Mouse (Mus musculus): ENCODE measurements around the gene Sipa1l3. TPM values are rescaled to one million over a fixed set of nuclear protein-coding genes. Genes with fewer than 3 reads are reported as not detected.
A peak's percentile ranks its signal among the peaks of the same experiment; 100 is the strongest.

Sipa1l3 gene
- polyA plus RNA-seq, 1 experiment, result 29.4 TPM

- H3K9me3 ChIP-seq (replicated peaks; ENCODE audit: control insufficient read depth, insufficient read depth, low read length, poor library complexity, severe bottlenecking), result no peaks in the 10 kb centered on the region
- TF ChIP-seq EP300 (IDR thresholded peaks at IDR 0.05; ENCODE audit: insufficient read depth, low read depth, low read length) (no peak), POLR2A (IDR thresholded peaks at IDR 0.05; ENCODE audit: insufficient read depth, low read length) (no peak), CTCF (IDR thresholded peaks at IDR 0.05; ENCODE audit: low read depth, low read length) (no peak)
- no peak overlapping the region for H3K4me3 ChIP-seq (ENCODE audit: low read depth, low read length)
- H3K9ac ChIP-seq (ENCODE audit: low read depth, poor library complexity, severe bottlenecking), result peak overlapping the region; percentile 25; the same call in 1 of the 2 replicates
- H3K27me3 ChIP-seq (ENCODE audit: control insufficient read depth, insufficient read depth, low read length, poor library complexity, severe bottlenecking), result no peaks in the 10 kb centered on the region
- no peak overlapping the region for H3K27ac ChIP-seq (ENCODE audit: insufficient read depth, low read length)
- H3K4me1 ChIP-seq (ENCODE audit: control insufficient read depth, insufficient read depth, low read length), result peaks cover 10% of the 10 kb centered on the region
- H3K36me3 ChIP-seq (ENCODE audit: control insufficient read depth, insufficient read depth, low read length, poor library complexity, severe bottlenecking), result no peaks in the 10 kb centered on the region
Measured at GRCm38 (mm10) chr7:29504683-29505290, 13.7 kb downstream of the Sipa1l3 start.

- TF ChIP-seq POLR2A (IDR thresholded peaks at IDR 0.05; ENCODE audit: insufficient read depth, low read length), result no peak
- TF ChIP-seq EP300 (IDR thresholded peaks at IDR 0.05; ENCODE audit: insufficient read depth, low read depth, low read length), result no peak
- TF ChIP-seq CTCF (IDR thresholded peaks at IDR 0.05; ENCODE audit: low read depth, low read length), result no peak
- no peaks in the 10 kb centered on the region for H3K36me3 ChIP-seq (ENCODE audit: control insufficient read depth, insufficient read depth, low read length, poor library complexity, severe bottlenecking)
- H3K9ac ChIP-seq (ENCODE audit: low read depth, poor library complexity, severe bottlenecking), result no peak overlapping the region
- no peaks in the 10 kb centered on the region for H3K27me3 ChIP-seq (ENCODE audit: control insufficient read depth, insufficient read depth, low read length, poor library complexity, severe bottlenecking)
- peaks cover 5% of the 10 kb centered on the region for H3K4me1 ChIP-seq (ENCODE audit: control insufficient read depth, insufficient read depth, low read length)
- no peak overlapping the region for H3K27ac ChIP-seq (ENCODE audit: insufficient read depth, low read length)
- no peak overlapping the region for H3K4me3 ChIP-seq (ENCODE audit: low read depth, low read length)
- H3K9me3 ChIP-seq (replicated peaks; ENCODE audit: control insufficient read depth, insufficient read depth, low read length, poor library complexity, severe bottlenecking), result no peaks in the 10 kb centered on the region
Measured at GRCm38 (mm10) chr7:29503616-29504015, 14.8 kb downstream of the Sipa1l3 start.

GRCm38 (mm10) chr7:29501214-29501613 lies 17.2 kb downstream of the Sipa1l3 start:
- no peak for TF ChIP-seq CTCF (IDR thresholded peaks at IDR 0.05; ENCODE audit: low read depth, low read length)
- no peak for TF ChIP-seq EP300 (IDR thresholded peaks at IDR 0.05; ENCODE audit: insufficient read depth, low read depth, low read length)
- TF ChIP-seq POLR2A (IDR thresholded peaks at IDR 0.05; ENCODE audit: insufficient read depth, low read length), result no peak
- no peak overlapping the region for H3K27ac ChIP-seq (ENCODE audit: insufficient read depth, low read length)
- H3K9ac ChIP-seq (ENCODE audit: low read depth, poor library complexity, severe bottlenecking), result no peak overlapping the region
- peaks cover 8% of the 10 kb centered on the region for H3K4me1 ChIP-seq (ENCODE audit: control insufficient read depth, insufficient read depth, low read length)
- no peaks in the 10 kb centered on the region for H3K36me3 ChIP-seq (ENCODE audit: control insufficient read depth, insufficient read depth, low read length, poor library complexity, severe bottlenecking)
- H3K4me3 ChIP-seq (ENCODE audit: low read depth, low read length), result no peak overlapping the region
- no peaks in the 10 kb centered on the region for H3K9me3 ChIP-seq (replicated peaks; ENCODE audit: control insufficient read depth, insufficient read depth, low read length, poor library complexity, severe bottlenecking)
- H3K27me3 ChIP-seq (ENCODE audit: control insufficient read depth, insufficient read depth, low read length, poor library complexity, severe bottlenecking), result no peaks in the 10 kb centered on the region

GRCm38 (mm10) chr7:29499071-29499470 lies 19.4 kb downstream of the Sipa1l3 start:
- Histone ChIP-seq H3K9me3 (replicated peaks; ENCODE audit: control insufficient read depth, insufficient read depth, low read length, poor library complexity, severe bottlenecking) (no peaks in the 10 kb centered on the region), H3K9ac (ENCODE audit: low read depth, poor library complexity, severe bottlenecking) (no peak overlapping the region), H3K27me3 (ENCODE audit: control insufficient read depth, insufficient read depth, low read length, poor library complexity, severe bottlenecking) (no peaks in the 10 kb centered on the region), H3K4me3 (ENCODE audit: low read depth, low read length) (no peak overlapping the region), H3K4me1 (ENCODE audit: control insufficient read depth, insufficient read depth, low read length) (peaks cover 3% of the 10 kb centered on the region), H3K27ac (ENCODE audit: insufficient read depth, low read length) (no peak overlapping the region), H3K36me3 (ENCODE audit: control insufficient read depth, insufficient read depth, low read length, poor library complexity, severe bottlenecking) (no peaks in the 10 kb centered on the region)
- TF ChIP-seq POLR2A (IDR thresholded peaks at IDR 0.05; ENCODE audit: insufficient read depth, low read length) (no peak), CTCF (IDR thresholded peaks at IDR 0.05; ENCODE audit: low read depth, low read length) (no peak), EP300 (IDR thresholded peaks at IDR 0.05; ENCODE audit: insufficient read depth, low read depth, low read length) (no peak)

GRCm38 (mm10) chr7:29496953-29497590 lies 21.4 kb downstream of the Sipa1l3 start:
- H3K9me3 ChIP-seq (replicated peaks; ENCODE audit: control insufficient read depth, insufficient read depth, low read length, poor library complexity, severe bottlenecking), result no peaks in the 10 kb centered on the region
- TF ChIP-seq POLR2A (IDR thresholded peaks at IDR 0.05; ENCODE audit: insufficient read depth, low read length) (no peak), CTCF (IDR thresholded peaks at IDR 0.05; ENCODE audit: low read depth, low read length) (no peak), EP300 (IDR thresholded peaks at IDR 0.05; ENCODE audit: insufficient read depth, low read depth, low read length) (no peak)
- H3K27me3 ChIP-seq (ENCODE audit: control insufficient read depth, insufficient read depth, low read length, poor library complexity, severe bottlenecking), result no peaks in the 10 kb centered on the region
- H3K9ac ChIP-seq (ENCODE audit: low read depth, poor library complexity, severe bottlenecking), result no peak overlapping the region
- H3K36me3 ChIP-seq (ENCODE audit: control insufficient read depth, insufficient read depth, low read length, poor library complexity, severe bottlenecking), result no peaks in the 10 kb centered on the region
- H3K27ac ChIP-seq (ENCODE audit: insufficient read depth, low read length), result no peak overlapping the region
- H3K4me1 ChIP-seq (ENCODE audit: control insufficient read depth, insufficient read depth, low read length), result peaks cover 6% of the 10 kb centered on the region
- H3K4me3 ChIP-seq (ENCODE audit: low read depth, low read length), result no peak overlapping the region

GRCm38 (mm10) chr7:29496332-29496731 lies 22.1 kb downstream of the Sipa1l3 start:
- Histone ChIP-seq H3K27me3 (ENCODE audit: control insufficient read depth, insufficient read depth, low read length, poor library complexity, severe bottlenecking) (no peaks in the 10 kb centered on the region), H3K27ac (ENCODE audit: insufficient read depth, low read length) (no peak overlapping the region), H3K9ac (ENCODE audit: low read depth, poor library complexity, severe bottlenecking) (no peak overlapping the region), H3K4me3 (ENCODE audit: low read depth, low read length) (no peak overlapping the region), H3K9me3 (replicated peaks; ENCODE audit: control insufficient read depth, insufficient read depth, low read length, poor library complexity, severe bottlenecking) (no peaks in the 10 kb centered on the region), H3K36me3 (ENCODE audit: control insufficient read depth, insufficient read depth, low read length, poor library complexity, severe bottlenecking) (no peaks in the 10 kb centered on the region), H3K4me1 (ENCODE audit: control insufficient read depth, insufficient read depth, low read length) (peaks cover 8% of the 10 kb centered on the region)
- TF ChIP-seq EP300 (IDR thresholded peaks at IDR 0.05; ENCODE audit: insufficient read depth, low read depth, low read length) (no peak), POLR2A (IDR thresholded peaks at IDR 0.05; ENCODE audit: insufficient read depth, low read length) (no peak), CTCF (IDR thresholded peaks at IDR 0.05; ENCODE audit: low read depth, low read length) (no peak)
